Mouse (Mus musculus) lung, adult 2 months (tissue): ENCODE results near the gene Plcl1.

Experiments
- CTCF ChIP-seq: fragments of 200-500 bp; IDR thresholded peaks from 2 replicates; pipeline ENCODE4 v1.5.1; 2011; ENCODE audit warnings: mild to moderate bottlenecking, low read length, control low read depth; ENCODE audit not compliant: insufficient read depth
- POLR2A ChIP-seq: fragments of 200-500 bp; IDR thresholded peaks from 2 replicates; pipeline ENCODE4 v1.6.1; 2011; ENCODE audit warnings: low read depth, mild to moderate bottlenecking, control low read depth, low read length, borderline replicate concordance; ENCODE audit errors: extremely low read depth

DNA sequence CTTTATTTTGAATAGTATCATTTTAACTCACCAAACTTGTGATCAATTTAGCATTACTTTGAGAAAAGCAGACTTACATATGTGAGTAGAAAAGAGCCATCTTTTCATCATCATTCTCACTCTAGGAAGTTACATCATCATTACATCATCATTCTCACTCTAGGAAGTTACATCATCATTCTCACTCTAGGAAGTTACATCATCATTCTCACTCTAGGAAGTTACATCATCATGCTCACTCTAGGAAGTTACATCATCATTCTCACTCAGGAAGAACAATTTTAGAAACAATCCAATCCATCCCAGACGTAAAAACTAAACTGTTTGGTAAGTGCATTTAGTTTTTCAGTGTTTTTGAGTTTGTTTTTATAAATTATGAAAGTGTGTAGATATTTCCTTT lies 7.8 kb downstream of the Plcl1 start:
- no peak for TF ChIP-seq CTCF
- TF ChIP-seq POLR2A: no peak
